Mouse (Mus musculus) stomach, embryonic 16.5 days (tissue): ENCODE measurements around the gene Enpp1. TPM values are rescaled to one million over a fixed set of nuclear protein-coding genes. Genes with fewer than 3 reads are reported as not detected.

Experiments
- ATAC-seq: fragments of 200-750 bp; cut with Nextera tagmentation; 2 replicates; pipeline ENCODE4 v1.8.0; 2017; ENCODE audit warnings: moderate number of reproducible peaks, moderate TSS enrichment; ENCODE audit not compliant: insufficient read depth, low FRiP score
- H3K27ac ChIP-seq: fragments of 300-500 bp; sonication (generic); 2 replicates; pipeline ENCODE4 v1.5.1; 2014; ENCODE audit warnings: low read length
- H3K27me3 ChIP-seq: fragments of 300-500 bp; sonication (generic); 2 replicates; pipeline ENCODE4 v1.6.1; 2014; ENCODE audit warnings: low read length, control low read depth, mixed read lengths; ENCODE audit not compliant: control insufficient read depth, insufficient read depth
- H3K36me3 ChIP-seq: fragments of 300-500 bp; sonication (generic); 2 replicates; pipeline ENCODE4 v1.6.1; 2014; ENCODE audit warnings: low read length; ENCODE audit not compliant: control insufficient read depth, insufficient read depth
- H3K4me1 ChIP-seq: fragments of 300-500 bp; sonication (generic); 2 replicates; pipeline ENCODE4 v1.6.1; 2014; ENCODE audit warnings: low read length, control low read depth, mixed read lengths; ENCODE audit not compliant: control insufficient read depth, insufficient read depth
- H3K4me2 ChIP-seq: fragments of 300-500 bp; sonication (generic); 2 replicates; pipeline ENCODE4 v1.6.1; 2014; ENCODE audit warnings: low read depth, low read length, mixed read lengths
- H3K4me3 ChIP-seq: fragments of 300-500 bp; sonication (generic); replicated peaks from 2 replicates; pipeline ENCODE4 v1.5.1; 2014; ENCODE audit warnings: mild to moderate bottlenecking, low read length
- H3K9ac ChIP-seq: fragments of 300-500 bp; sonication (generic); 2 replicates; pipeline ENCODE4 v1.6.1; 2014; ENCODE audit warnings: low read length
- H3K9me3 ChIP-seq: fragments of 300-500 bp; sonication (generic); replicated peaks from 2 replicates; pipeline ENCODE4 v1.6.1; 2016; ENCODE audit warnings: low read length, control low read depth; ENCODE audit not compliant: control insufficient read depth
- WGBS: fragments of 180-500 bp; shearing (Covaris S2); extraction: QIAGEN DNeasy Blood & Tissue Kit; methylation state at CpG from one replicate; pipeline ENCODE4 v1.1.7; 2014; 5-methylcytosine and 5-hydroxymethylcytosine counted together
- polyA plus RNA-seq: library from polyadenylated mRNA; unstranded; fragments of >200 nt; fragmentation: Nextera tagmentation; extraction: Ambion mirVana; gene quantifications from 2 replicates; pipeline ENCODE4 v1.2.1, GENCODE M21; 2015

The Enpp1 gene
- polyA plus RNA-seq, 1 experiment from 2014 or later: 7.1 TPM

- Histone ChIP-seq H3K4me2 (peak overlapping the region; percentile 20; the same call in 1 of the 2 replicates), H3K4me3 (no peak overlapping the region), H3K36me3 (no peaks in the 10 kb centered on the region), H3K9me3 (no peaks in the 10 kb centered on the region), H3K27me3 (no peaks in the 10 kb centered on the region), H3K4me1 (peaks cover 11% of the 10 kb centered on the region), H3K9ac (no peak overlapping the region), H3K27ac (no peak overlapping the region)
- 81% methylated on average over 6 of the region's 6 CpGs for WGBS
- no peak for ATAC-seq
Measured at GRCm38 (mm10) chr10:24598693-24599092, 113.3 kb downstream of the Enpp1 start.

GRCm38 (mm10) chr10:24597789-24598188, 114.2 kb downstream of the Enpp1 start:
- H3K4me1 ChIP-seq: peaks cover 16% of the 10 kb centered on the region
- H3K9ac ChIP-seq: peak overlapping the region; percentile 51
- 73% methylated on average over 4 of the region's 4 CpGs for whole genome bisulfite sequencing
- no peaks in the 10 kb centered on the region for H3K27me3 ChIP-seq
- H3K27ac ChIP-seq: peak overlapping the region; percentile 96; the same call in 1 of the 2 replicates
- no peaks in the 10 kb centered on the region for H3K36me3 ChIP-seq
- ATAC-seq: no peak
- peak overlapping the region; percentile 74 for H3K4me3 ChIP-seq
- no peaks in the 10 kb centered on the region for H3K9me3 ChIP-seq
- peak overlapping the region; percentile 72 for H3K4me2 ChIP-seq

- WGBS: 45% methylated on average over 7 of the region's 7 CpGs
- ATAC-seq: peak; percentile 57; the same call in 1 of the 2 replicates
- Histone ChIP-seq H3K4me2 (peak overlapping the region; percentile 72), H3K27ac (peak overlapping the region; percentile 96), H3K4me1 (peaks cover 21% of the 10 kb centered on the region), H3K27me3 (no peaks in the 10 kb centered on the region), H3K9ac (peak overlapping the region; percentile 91), H3K9me3 (no peaks in the 10 kb centered on the region), H3K36me3 (no peaks in the 10 kb centered on the region), H3K4me3 (peak overlapping the region; percentile 74)
Measured at GRCm38 (mm10) chr10:24596869-24597339, 115.1 kb downstream of the Enpp1 start.

- H3K4me1 ChIP-seq: peaks cover 23% of the 10 kb centered on the region
- peak; percentile 24 for ATAC-seq
- H3K27ac ChIP-seq: peak overlapping the region; percentile 96
- H3K4me3 ChIP-seq: peak overlapping the region; percentile 74
- WGBS: 21% methylated on average over 31 of the region's 31 CpGs
- H3K27me3 ChIP-seq: no peaks in the 10 kb centered on the region
- H3K9ac ChIP-seq: peak overlapping the region; percentile 91
- peak overlapping the region; percentile 72 for H3K4me2 ChIP-seq
- H3K36me3 ChIP-seq: no peaks in the 10 kb centered on the region
- H3K9me3 ChIP-seq: no peaks in the 10 kb centered on the region
Measured at GRCm38 (mm10) chr10:24596003-24596868, 115.7 kb downstream of the Enpp1 start.

- WGBS: under 1% methylated on average over 53 of the region's 53 CpGs
- Histone ChIP-seq H3K9me3 (no peaks in the 10 kb centered on the region), H3K36me3 (no peaks in the 10 kb centered on the region), H3K4me1 (peaks cover 23% of the 10 kb centered on the region), H3K9ac (peak within 1 kb of the TSS; percentile 91), H3K27me3 (no peaks in the 10 kb centered on the region), H3K4me2 (peak within 1 kb of the TSS; percentile 72), H3K4me3 (peak within 1 kb of the TSS; percentile 74), H3K27ac (peak within 1 kb of the TSS; percentile 96)
- ATAC-seq: peak; percentile 74
Measured at GRCm38 (mm10) chr10:24595250-24596002, 116.5 kb downstream of the Enpp1 start, which contains the start of gene Ccn2. TSS of gene Ccn2 (plus strand) at chr10:24595442.

GRCm38 (mm10) chr10:24593556-24593955, 118.4 kb downstream of the Enpp1 start:
- Histone ChIP-seq H3K36me3 (no peaks in the 10 kb centered on the region), H3K4me1 (peaks cover 23% of the 10 kb centered on the region), H3K4me2 (peak overlapping the region; percentile 72), H3K27ac (peak overlapping the region; percentile 47), H3K4me3 (no peak overlapping the region; the same call in 1 of the 2 replicates), H3K9ac (0 out of 2 replicates have a peak overlapping the region, but pooled peaks have one; percentile 7), H3K27me3 (no peaks in the 10 kb centered on the region), H3K9me3 (no peaks in the 10 kb centered on the region)
- 74% methylated on average over 4 of the region's 4 CpGs for WGBS
- no peak for ATAC-seq

- Histone ChIP-seq H3K4me3 (no peak overlapping the region), H3K27ac (no peak overlapping the region), H3K9ac (no peak overlapping the region), H3K36me3 (no peaks in the 10 kb centered on the region), H3K9me3 (no peaks in the 10 kb centered on the region), H3K4me2 (no peak overlapping the region; the same call in 1 of the 2 replicates), H3K4me1 (peaks cover 23% of the 10 kb centered on the region), H3K27me3 (no peaks in the 10 kb centered on the region)
- ATAC-seq: no peak
- WGBS: 43% methylated on average over 7 of the region's 7 CpGs
Measured at GRCm38 (mm10) chr10:24592969-24593368, 119.0 kb downstream of the Enpp1 start.

GRCm38 (mm10) chr10:24592318-24592717, 119.6 kb downstream of the Enpp1 start:
- Histone ChIP-seq H3K9me3 (no peaks in the 10 kb centered on the region), H3K36me3 (no peaks in the 10 kb centered on the region), H3K4me1 (peaks cover 19% of the 10 kb centered on the region), H3K9ac (no peak overlapping the region), H3K4me3 (no peak overlapping the region), H3K27ac (no peak overlapping the region), H3K4me2 (no peak overlapping the region), H3K27me3 (no peaks in the 10 kb centered on the region)
- no peak for ATAC-seq
- 46% methylated on average over 2 of the region's 2 CpGs for WGBS
